Mouse (Mus musculus) neural tube, embryonic 10.5 days (tissue): ENCODE data around the gene Yipf4.

Experiments
- DNase-seq: peaks from one replicate; pipeline ENCODE4 v3.0.0-alpha.2; 2017; ENCODE audit warnings: low spot score; ENCODE audit errors: extremely low spot score

The Yipf4 gene

GRCm38 (mm10) chr17:74522797-74523723, 33.8 kb downstream of the Yipf4 start:
- DNase-seq, result no peak

DNA sequence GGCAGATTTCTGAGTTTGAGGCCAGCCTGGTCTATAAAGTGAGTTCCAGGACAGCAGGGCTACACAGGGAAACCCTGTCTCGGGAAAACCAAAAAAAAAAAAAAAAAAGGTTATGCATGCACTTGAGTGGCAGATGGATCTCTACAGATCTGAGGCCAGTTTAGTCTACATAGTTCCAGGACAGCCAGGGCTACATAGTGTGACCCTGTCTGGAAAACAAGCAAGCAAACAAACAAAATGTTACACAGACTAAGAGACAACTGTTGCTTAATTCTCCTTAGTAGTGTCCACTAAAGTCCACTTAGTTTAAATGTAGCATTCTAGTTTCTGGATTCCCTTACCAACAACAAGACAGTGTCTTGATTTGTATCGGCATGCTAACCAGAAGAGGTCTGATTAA, 36.8 kb downstream of the Yipf4 start:
- no peak for DNase-seq

- DNase-seq, result peak; percentile 13
These were observed 37.7 kb downstream of the Yipf4 start for GRCm38 (mm10) chr17:74526806-74527653.

DNA sequence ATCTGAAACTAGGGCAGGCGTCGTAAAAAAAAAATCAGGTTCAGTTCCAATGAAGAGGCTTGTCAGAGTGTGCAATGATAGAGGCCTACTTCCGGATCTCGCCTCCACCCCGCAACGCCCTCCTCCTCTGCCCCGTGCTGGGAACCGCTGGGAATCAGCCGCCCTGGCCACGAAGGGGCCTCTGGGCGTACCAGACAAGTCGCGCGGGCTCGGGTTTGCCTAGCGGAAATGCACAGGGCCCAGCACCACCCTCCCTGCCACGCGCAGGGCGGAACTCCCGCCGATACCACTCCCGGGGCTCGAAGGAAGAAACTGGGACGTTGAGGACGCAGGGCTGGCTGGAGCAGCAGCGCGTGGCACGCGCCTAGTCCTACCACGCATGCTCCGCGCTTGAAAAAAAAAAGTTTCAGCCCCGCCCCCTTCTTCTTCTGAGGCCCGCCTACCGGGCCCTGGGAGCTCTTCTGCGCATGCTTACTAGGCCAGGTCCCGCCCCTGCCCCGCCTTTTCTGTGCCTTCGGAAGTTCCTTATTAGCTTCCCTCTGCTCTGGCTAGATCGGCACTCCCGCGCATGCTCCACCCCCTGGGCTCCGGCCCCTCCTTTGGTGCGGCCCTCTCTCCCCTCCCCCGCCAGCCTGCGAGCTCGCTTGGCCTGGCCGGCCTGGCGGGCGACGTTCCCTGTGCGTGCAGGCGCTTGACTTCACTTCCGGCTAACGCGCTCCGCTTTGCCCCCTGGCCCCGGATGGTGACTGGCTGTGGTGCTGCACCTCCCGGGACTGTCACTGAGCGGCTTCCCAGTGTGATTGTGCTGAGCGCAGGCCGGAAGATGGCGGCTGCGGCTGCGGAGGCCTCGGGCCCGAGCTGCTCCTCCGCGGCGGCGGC, 38.7 kb downstream of the Yipf4 start, which contains the start of gene Birc6:
Gene Birc6 (plus strand): TSS at position 567 of the 879 bp plus-strand sequence.
- DNase-seq, result peak; percentile 100

DNA sequence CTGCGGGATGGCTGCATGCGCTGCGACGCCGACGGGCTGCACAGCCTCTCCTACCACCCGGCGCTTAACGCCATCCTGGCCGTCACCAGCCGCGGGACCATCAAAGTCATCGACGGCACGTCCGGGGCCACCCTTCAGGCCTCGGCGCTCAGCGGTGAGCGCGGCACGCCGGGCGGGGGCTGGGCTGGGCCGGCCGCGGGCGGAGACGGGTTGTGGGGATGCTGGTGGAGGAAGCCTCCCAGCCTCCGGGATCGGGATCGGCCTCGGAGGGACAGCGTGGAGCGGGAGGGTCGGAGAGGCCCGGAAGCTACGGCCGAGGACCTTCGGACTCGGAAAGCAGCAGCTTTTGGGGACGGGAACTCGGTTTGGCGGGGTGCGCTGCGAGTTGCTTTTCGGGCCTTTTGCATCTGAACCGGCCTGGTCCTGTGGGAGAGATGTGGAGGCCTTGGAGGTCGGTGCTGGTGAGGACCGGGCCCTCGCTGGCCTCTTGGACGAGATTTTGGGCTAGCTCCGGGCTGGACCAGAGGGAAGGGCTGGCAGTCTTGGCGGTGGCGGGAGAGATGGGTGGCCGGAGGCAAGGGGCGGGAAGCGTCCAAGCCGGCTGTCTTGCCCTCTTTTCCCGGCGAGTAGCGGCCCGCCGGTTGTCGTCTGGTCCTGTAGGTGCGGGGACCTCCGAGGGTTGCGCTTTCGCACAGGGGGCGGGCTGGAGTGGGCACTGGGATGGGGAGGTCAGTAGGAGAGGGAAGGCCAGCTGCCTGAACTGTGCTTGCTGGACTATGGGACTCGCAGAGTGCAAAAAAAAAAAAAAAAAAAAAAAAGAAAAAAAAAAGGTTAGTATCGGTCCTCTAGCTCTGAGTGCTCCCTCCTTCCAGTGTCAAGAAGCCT, 39.6 kb downstream of the Yipf4 start:
- no peak for DNase-seq

DNA sequence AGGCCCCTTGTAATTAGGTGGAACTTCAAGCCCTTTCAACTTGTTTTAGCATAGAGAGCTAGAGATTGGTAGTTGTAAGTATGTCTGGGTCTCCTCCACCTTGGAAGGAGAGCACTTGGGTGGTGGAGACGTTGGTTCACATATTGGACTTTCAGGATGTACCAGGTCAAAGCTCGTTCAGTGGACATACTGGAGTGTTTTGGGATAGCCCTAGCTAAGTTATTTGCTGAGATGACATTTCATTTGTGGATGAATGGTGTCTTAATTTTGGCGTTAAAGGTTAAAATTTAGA, 40.2 kb downstream of the Yipf4 start:
- no peak for DNase-seq

GRCm38 (mm10) chr17:74534971-74535370, 45.7 kb downstream of the Yipf4 start:
- DNase-seq, result no peak

DNA sequence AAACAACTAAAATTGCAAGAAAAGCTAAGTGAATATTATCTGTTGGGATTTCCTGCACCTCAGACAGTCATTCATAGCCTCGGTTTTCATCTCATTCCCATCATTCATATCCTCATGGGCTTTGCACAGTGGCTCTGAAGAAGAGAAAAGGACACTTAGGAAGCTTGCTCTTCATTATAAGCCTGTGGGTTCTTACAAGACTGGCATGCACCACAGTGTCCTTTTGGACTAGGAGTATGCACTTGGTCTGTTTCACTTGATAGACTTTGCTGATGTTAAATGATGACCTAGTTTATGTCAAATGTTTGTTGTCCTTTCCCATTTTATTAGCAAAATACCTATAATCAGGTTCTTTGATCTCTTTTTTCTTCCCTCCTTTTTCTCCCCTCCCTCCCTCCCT, 48.2 kb downstream of the Yipf4 start:
- no peak for DNase-seq

DNA sequence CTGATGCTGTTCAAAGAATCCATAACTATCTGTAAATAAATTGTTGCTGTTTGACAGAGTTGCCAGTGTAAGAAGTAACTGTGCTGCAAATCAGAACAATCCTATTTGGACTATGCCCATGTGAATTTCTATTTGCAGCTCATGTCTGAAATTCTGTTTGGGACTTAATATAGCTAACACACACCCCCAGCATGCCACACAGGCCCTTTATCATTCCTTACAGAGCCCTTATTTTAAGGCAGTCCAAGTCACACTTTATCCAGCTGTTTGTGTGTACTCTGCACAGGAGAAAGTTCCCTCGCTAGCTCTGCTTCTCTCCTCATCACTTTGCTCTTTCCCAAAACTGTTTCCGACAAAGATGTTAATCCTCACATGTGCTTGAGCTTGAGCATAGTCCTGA, 54.3 kb downstream of the Yipf4 start:
- DNase-seq, result no peak
